Mouse (Mus musculus) left cerebral cortex, postnatal 14 days (tissue): ENCODE results near the gene Gm37419. TPM values are rescaled to one million over a fixed set of nuclear protein-coding genes. Genes with fewer than 3 reads are reported as not detected.

Source experiments
- DNase-seq, 2 experiments: peaks; one replicate each; pipeline ENCODE4 v3.0.0; 2021 to 2022; ENCODE audit warnings: low spot score in 2 of 2, mixed read lengths in 1 of 2
- intact Hi-C: fragments of 180-260 bp; cut with DNase I; formaldehyde crosslinking; loops from one replicate; pipeline ENCODE4 v1.15.1; 2025
- total RNA-seq, 2 experiments: library from RNA; stranded (reverse); gene quantifications; 2 replicates each; pipeline ENCODE4 v1.2.3; 2021

Gm37419 gene
- total RNA-seq, 2 experiments from 2014 or later: not detected

DNA sequence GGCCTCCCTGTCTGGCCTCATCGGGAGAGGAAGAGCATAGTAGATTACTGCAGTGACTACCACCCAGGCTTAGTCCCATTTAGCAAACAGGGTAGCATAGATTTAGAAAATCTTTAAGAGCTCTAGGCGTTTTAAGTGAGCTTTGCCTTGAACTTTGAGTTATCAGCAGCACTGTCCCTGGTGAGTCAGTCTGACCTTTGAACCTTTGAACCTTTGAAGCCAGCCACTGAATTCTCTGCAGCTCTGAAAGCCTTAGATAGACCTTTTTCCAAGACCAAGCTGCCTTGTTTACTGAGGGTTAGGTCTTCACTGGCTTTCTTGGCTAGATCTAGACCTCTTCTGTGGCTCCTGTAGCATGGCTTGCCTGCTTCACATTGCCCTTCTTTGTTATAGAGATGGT is 46.2 kb downstream of the Gm37419 start:
- intact Hi-C loops: no loop called here
- DNase-seq: no peak

DNA sequence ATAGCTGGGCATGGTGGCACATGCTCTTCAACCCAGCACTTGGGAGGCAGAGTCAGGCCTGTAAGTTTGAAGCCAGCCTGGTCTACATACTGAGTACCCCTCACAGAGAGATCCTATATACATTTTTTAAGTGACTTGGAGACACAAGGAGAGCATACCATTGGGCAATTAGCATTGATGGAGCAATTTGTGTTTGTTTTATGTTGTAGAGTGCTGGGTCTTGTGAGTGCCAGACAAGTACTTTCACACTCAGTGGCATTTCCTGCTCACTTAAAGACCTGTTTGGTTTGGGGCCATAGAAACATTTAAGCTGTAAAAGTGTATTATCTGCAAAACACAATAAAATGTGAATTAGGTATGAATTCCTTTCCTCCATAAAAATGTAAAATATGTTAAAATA is 47.5 kb downstream of the Gm37419 start:
- no peak for DNase-seq
- intact Hi-C loops: no loop called here

DNA sequence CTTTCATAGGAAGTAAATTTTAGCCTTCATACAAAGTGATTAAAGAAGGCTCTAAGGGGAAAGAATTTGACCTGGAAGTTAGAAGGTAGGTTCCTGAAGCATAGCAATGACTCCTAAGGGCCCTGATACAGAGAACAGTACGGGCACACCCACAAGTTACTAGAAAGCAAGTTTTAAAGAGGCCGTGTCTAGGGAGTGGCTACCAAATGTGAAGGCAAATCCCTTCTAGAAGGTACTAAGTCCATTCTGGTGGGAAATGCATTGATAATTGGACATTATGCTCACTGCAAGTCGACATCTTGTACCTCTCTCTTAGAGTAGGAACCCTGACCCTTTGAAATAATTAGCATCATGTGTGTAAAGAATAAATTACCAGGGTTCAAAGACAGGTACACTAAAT is 48.1 kb downstream of the Gm37419 start:
- intact Hi-C loops: no loop called here

More for the DNA sequence above, 48.1 kb downstream of the Gm37419 start:
- no peak for DNase-seq

Other genes starting within 250 kb of the Gm37419 start
- gene Sst, start 97.5 kb upstream of the Gm37419 start, total RNA-seq: 100 to 1,000 TPM; 353 to 455 TPM
- gene Rtp2, start 56.1 kb upstream of the Gm37419 start, total RNA-seq: under 1 TPM; 0.18 to 0.30 TPM
- gene Bcl6, start 370 bp downstream of the Gm37419 start, total RNA-seq: 10 to 100 TPM; 28.0 to 33.6 TPM